ENCODE assay signal across 8 mouse cellular contexts in genomic region chr8:72572507-72572906, GRCm38 (mm10). TPM values are rescaled to one million over a fixed set of nuclear protein-coding genes. Genes with fewer than 3 reads are reported as not detected.
DNase-seq lines count a peak whose midpoint lies in the region; ATAC-seq and TF ChIP-seq lines count a peak whose summit lies in the region.

No protein-coding gene starts in this region.

- no peaks in the 10 kb centered on the region for H3K9me3 ChIP-seq in ES-E14 (ENCODE audit: control insufficient read depth, insufficient read depth, low read depth, low read length)
- no peaks in the 10 kb centered on the region for H3K9me3 ChIP-seq in intestine, embryonic 15.5 days
- H3K9me3 ChIP-seq in neural tube, embryonic 15.5 days (replicated peaks) = no peaks in the 10 kb centered on the region

- peaks cover 18% of the 10 kb centered on the region for H3K36me3 ChIP-seq in ES-E14 (ENCODE audit: control insufficient read depth, insufficient read depth, low read length, poor library complexity, severe bottlenecking)
- peaks cover 14% of the 10 kb centered on the region; the same call in 1 of the 2 replicates for H3K36me3 ChIP-seq in intestine, embryonic 15.5 days
- H3K36me3 ChIP-seq in neural tube, embryonic 15.5 days = peaks cover 12% of the 10 kb centered on the region

- H3K4me2 ChIP-seq in intestine, embryonic 15.5 days (replicated peaks) = peak overlapping the region; percentile 92
- peak overlapping the region; percentile 96 for H3K4me2 ChIP-seq in neural tube, embryonic 15.5 days

- peak overlapping the region; percentile 87 for H3K9ac ChIP-seq in ES-E14 (ENCODE audit: insufficient read depth, low read depth, low read length, poor library complexity, severe bottlenecking)
- H3K9ac ChIP-seq in intestine, embryonic 15.5 days = peak overlapping the region; percentile 60
- peak overlapping the region; percentile 75 for H3K9ac ChIP-seq in neural tube, embryonic 15.5 days (replicated peaks)

- H3K4me1 ChIP-seq in ES-E14 (ENCODE audit: control insufficient read depth in 2 of 2, insufficient read depth in 2 of 2, low read length in 2 of 2, poor library complexity in 1 of 2) = peaks cover 6 to 8% of the 10 kb centered on the region in 2 experiments; a peak in 2 of 4 replicates
- H3K4me1 ChIP-seq in intestine, embryonic 15.5 days (replicated peaks) = peaks cover 14% of the 10 kb centered on the region
- H3K4me1 ChIP-seq in neural tube, embryonic 15.5 days = peaks cover 33% of the 10 kb centered on the region

- no peak for ATAC-seq in intestine, embryonic 15.5 days
- no peak; the same call in 1 of the 2 replicates for ATAC-seq in neural tube, embryonic 15.5 days (ENCODE audit: low FRiP score)

- H3K27ac ChIP-seq in ES-E14 (ENCODE audit: insufficient read depth, low read depth, low read length, poor library complexity, severe bottlenecking) = peak overlapping the region; percentile 35; the same call in 1 of the 2 replicates
- peak overlapping the region; percentile 94 for H3K27ac ChIP-seq in intestine, embryonic 15.5 days
- H3K27ac ChIP-seq in neural tube, embryonic 15.5 days (replicated peaks) = peak overlapping the region; percentile 84

- DNase-seq in cerebellum, adult 11-12 months = peak; percentile 60
- no peak for DNase-seq in cerebellum, postnatal 36 days
- no peak for DNase-seq in ES-E14 (ENCODE audit: low read depth, low spot score)
- DNase-seq in gastrocnemius, adult 18-20 months (ENCODE audit: low spot score) = peak; percentile 87
- no peak for DNase-seq in yolk sac, embryonic 10.5 days (ENCODE audit: low spot score)
- no peak for DNase-seq in spleen, adult 12 weeks (ENCODE audit: low spot score)

- H3K27me3 ChIP-seq in intestine, embryonic 15.5 days (replicated peaks) = no peaks in the 10 kb centered on the region
- H3K27me3 ChIP-seq in neural tube, embryonic 15.5 days (replicated peaks) = no peaks in the 10 kb centered on the region

- peak overlapping the region; percentile 79 to 100 for H3K4me3 ChIP-seq in ES-E14 (ENCODE audit: insufficient read depth in 1 of 2, low read depth in 1 of 2, low read length in 2 of 2, poor library complexity in 1 of 2, severe bottlenecking in 1 of 2)
- peak overlapping the region; percentile 62 for H3K4me3 ChIP-seq in intestine, embryonic 15.5 days (replicated peaks)
- H3K4me3 ChIP-seq in neural tube, embryonic 15.5 days (replicated peaks) = peak overlapping the region; percentile 60

- WGBS in intestine, embryonic 15.5 days = 6% methylated on average over 10 of the region's 10 CpGs
- WGBS in neural tube, embryonic 15.5 days = 9% methylated on average over 10 of the region's 10 CpGs

- in situ Hi-C loops in ES-E14 (cut with MboI; ENCODE audit: low sequenced_read_pairs in 2 of 2, unreplicated experiment in 2 of 2) = no loop called here

TF ChIP-seq in ES-E14, 5 proteins besides CTCF, POLR2A, EP300 and RAD21:
- no peak for TF ChIP-seq HCFC1 (IDR thresholded peaks at IDR 0.05; ENCODE audit: borderline replicate concordance, insufficient read depth, low read length)
- TF ChIP-seq ZC3H11A (IDR thresholded peaks at IDR 0.05; ENCODE audit: borderline replicate concordance, low read depth, low read length) = no peak
- no peak for TF ChIP-seq MAFK (IDR thresholded peaks at IDR 0.05; ENCODE audit: insufficient read depth, low read depth, low read length)
- no peak for TF ChIP-seq ZNF384 (IDR thresholded peaks at IDR 0.05; ENCODE audit: low read depth, low read length)
- no peak for TF ChIP-seq CHD2 (IDR thresholded peaks at IDR 0.05; ENCODE audit: low read depth, low read length)

RNA-seq across cellular contexts. Expression of gene Tmem38a, which starts 0.7 kb away (rescaled TPM):
- 13.2 and 16.4 TPM in 2 replicates for total RNA-seq in ES-E14 (2012; rRNA removed)
- total RNA-seq in gastrocnemius, adult 18-20 months (2021) = 1,000 to 10,000 TPM; 1,126 to 1,216 TPM
- polyA plus RNA-seq in intestine, embryonic 15.5 days (2015; fragmentation: Nextera tagmentation; extraction: Ambion mirVana) = 12.6 and 13.3 TPM in 2 replicates
- polyA plus RNA-seq in neural tube, embryonic 15.5 days (2015; fragmentation: Nextera tagmentation; extraction: Ambion mirVana) = 36.2 and 38.1 TPM in 2 replicates

RNA-seq across cellular contexts. Expression of gene Smim7, which starts 1.6 kb away (rescaled TPM):
- total RNA-seq in ES-E14 (2012; rRNA removed) = 45.2 and 50.1 TPM in 2 replicates
- 10 to 100 TPM; 61.8 to 61.9 TPM for total RNA-seq in gastrocnemius, adult 18-20 months (2021)
- polyA plus RNA-seq in intestine, embryonic 15.5 days (2015; fragmentation: Nextera tagmentation; extraction: Ambion mirVana) = 115 and 127 TPM in 2 replicates
- polyA plus RNA-seq in neural tube, embryonic 15.5 days (2015; fragmentation: Nextera tagmentation; extraction: Ambion mirVana) = 121 and 124 TPM in 2 replicates

RNA-seq across cellular contexts. Expression of gene Med26, which starts 24.4 kb away (rescaled TPM):
- total RNA-seq in ES-E14 (2012; rRNA removed) = 13.6 and 15.3 TPM in 2 replicates
- total RNA-seq in gastrocnemius, adult 18-20 months (2021) = 10 to 100 TPM in 1 of 2 experiments, 1 to 10 TPM in 1; 7.4 to 15.8 TPM
- 13.1 and 14.0 TPM in 2 replicates for polyA plus RNA-seq in intestine, embryonic 15.5 days (2015; fragmentation: Nextera tagmentation; extraction: Ambion mirVana)
- polyA plus RNA-seq in neural tube, embryonic 15.5 days (2015; fragmentation: Nextera tagmentation; extraction: Ambion mirVana) = 14.5 and 15.7 TPM in 2 replicates

Comparison
In these comparisons a context has a peak if more than half of its experiments do, and no peak if none do; other contexts are left out.
1. DNase-seq: peak in cerebellum, adult 11-12 months (single experiment) and gastrocnemius, adult 18-20 months (single experiment); none in cerebellum, postnatal 36 days (0 of 2), ES-E14 (single experiment), yolk sac, embryonic 10.5 days (single experiment) and spleen, adult 12 weeks (single experiment).
2. H3K27ac ChIP-seq: peak in every context shown above with its lines; median percentile 94 in intestine, embryonic 15.5 days; 84 in neural tube, embryonic 15.5 days; 35 in ES-E14.
3. RNA of gene Tmem38a, which starts 0.7 kb away (total RNA-seq): 1,126 to 1,216 TPM in gastrocnemius, adult 18-20 months; 13.2 to 16.4 TPM in ES-E14; every median in the first group is over 10 times any median in the second.
4. Peak in every context shown above with its lines, with median percentiles within 50 percentile points of each other: H3K4me3 ChIP-seq and H3K9ac ChIP-seq.